Mouse (Mus musculus): ENCODE results near the gene Psmd13. TPM values are rescaled to one million over a fixed set of nuclear protein-coding genes. Genes with fewer than 3 reads are reported as not detected.

Gene Psmd13
- polyA plus RNA-seq, 1 experiment from 2014 or later: 242 TPM

- Histone ChIP-seq H3K36me3 (ENCODE audit: control insufficient read depth, insufficient read depth, low read length) (peaks cover 5% of the 10 kb centered on the region), H3K4me3 (ENCODE audit: low read depth, low read length) (no peak overlapping the region), H3K9me3 (ENCODE audit: control insufficient read depth, low read length) (no peaks in the 10 kb centered on the region), H3K27me3 (ENCODE audit: control insufficient read depth, insufficient read depth, low read length) (no peaks in the 10 kb centered on the region), H3K27ac (ENCODE audit: low read depth, low read length) (no peak overlapping the region), H3K4me2 (ENCODE audit: low read depth, low read length, severe bottlenecking) (no peak overlapping the region), H3K9ac (ENCODE audit: low read length) (no peak overlapping the region), H3K4me1 (replicated peaks; ENCODE audit: control insufficient read depth, insufficient read depth, low read length) (peaks cover 15% of the 10 kb centered on the region)
- DNase-seq (ENCODE audit: low spot score): peak; percentile 44
- ATAC-seq (replicated peaks; ENCODE audit: low FRiP score): no peak
- 95% methylated on average over 18 of the region's 18 CpGs for WGBS
These were observed 27.3 kb upstream of the Psmd13 start for GRCm38 (mm10) chr7:140854483-140854882.

GRCm38 (mm10) chr7:140855181-140855580 is 26.6 kb upstream of the Psmd13 start:
- Histone ChIP-seq H3K27ac (ENCODE audit: low read depth, low read length) (no peak overlapping the region), H3K4me3 (ENCODE audit: low read depth, low read length) (peak overlapping the region; percentile 79), H3K4me2 (ENCODE audit: low read depth, low read length, severe bottlenecking) (peak overlapping the region; percentile 98), H3K4me1 (replicated peaks; ENCODE audit: control insufficient read depth, insufficient read depth, low read length) (peaks cover 15% of the 10 kb centered on the region), H3K9me3 (ENCODE audit: control insufficient read depth, low read length) (no peaks in the 10 kb centered on the region), H3K9ac (ENCODE audit: low read length) (peak overlapping the region; percentile 87; the same call in 1 of the 2 replicates), H3K27me3 (ENCODE audit: control insufficient read depth, insufficient read depth, low read length) (no peaks in the 10 kb centered on the region), H3K36me3 (ENCODE audit: control insufficient read depth, insufficient read depth, low read length) (peaks cover 5% of the 10 kb centered on the region)
- 80% methylated on average over 9 of the region's 9 CpGs for WGBS
- ATAC-seq (replicated peaks; ENCODE audit: low FRiP score): no peak
- DNase-seq (ENCODE audit: low spot score): no peak

GRCm38 (mm10) chr7:140855860-140856784 is 25.6 kb upstream of the Psmd13 start, which contains the start of gene Gm45785:
Gene Gm45785 (minus strand): TSS chr7:140856331.
- Histone ChIP-seq H3K27ac (ENCODE audit: low read depth, low read length) (peak within 1 kb of the TSS; percentile 82), H3K36me3 (ENCODE audit: control insufficient read depth, insufficient read depth, low read length) (peaks cover 5% of the 10 kb centered on the region), H3K4me2 (ENCODE audit: low read depth, low read length, severe bottlenecking) (peak within 1 kb of the TSS; percentile 98), H3K4me3 (ENCODE audit: low read depth, low read length) (peak within 1 kb of the TSS; percentile 79), H3K9ac (ENCODE audit: low read length) (peak within 1 kb of the TSS; percentile 87), H3K27me3 (ENCODE audit: control insufficient read depth, insufficient read depth, low read length) (no peaks in the 10 kb centered on the region), H3K9me3 (ENCODE audit: control insufficient read depth, low read length) (no peaks in the 10 kb centered on the region), H3K4me1 (replicated peaks; ENCODE audit: control insufficient read depth, insufficient read depth, low read length) (peaks cover 15% of the 10 kb centered on the region)
- DNase-seq (ENCODE audit: low spot score): peak; percentile 89
- WGBS: 2% methylated on average over 51 of the region's 51 CpGs
- ATAC-seq (replicated peaks; ENCODE audit: low FRiP score): peak; percentile 83

GRCm38 (mm10) chr7:140856785-140857549 is 24.8 kb upstream of the Psmd13 start, which contains the start of gene Ric8a:
Gene Ric8a (plus strand): TSS chr7:140856957.
- Histone ChIP-seq H3K27me3 (ENCODE audit: control insufficient read depth, insufficient read depth, low read length) (no peaks in the 10 kb centered on the region), H3K27ac (ENCODE audit: low read depth, low read length) (peak within 1 kb of the TSS; percentile 82), H3K36me3 (ENCODE audit: control insufficient read depth, insufficient read depth, low read length) (peaks cover 5% of the 10 kb centered on the region), H3K4me2 (ENCODE audit: low read depth, low read length, severe bottlenecking) (peak within 1 kb of the TSS; percentile 98), H3K9me3 (ENCODE audit: control insufficient read depth, low read length) (no peaks in the 10 kb centered on the region), H3K9ac (ENCODE audit: low read length) (peak within 1 kb of the TSS; percentile 87), H3K4me1 (replicated peaks; ENCODE audit: control insufficient read depth, insufficient read depth, low read length) (peaks cover 15% of the 10 kb centered on the region), H3K4me3 (ENCODE audit: low read depth, low read length) (peak within 1 kb of the TSS; percentile 79)
- under 1% methylated on average over 50 of the region's 50 CpGs for WGBS
- DNase-seq (ENCODE audit: low spot score) (peak; percentile 90), ATAC-seq (replicated peaks; ENCODE audit: low FRiP score) (peak; percentile 76)

- H3K4me1 ChIP-seq (replicated peaks; ENCODE audit: control insufficient read depth, insufficient read depth, low read length): peaks cover 15% of the 10 kb centered on the region
- H3K9ac ChIP-seq (ENCODE audit: low read length): peak within 1 kb of the TSS; percentile 87
- no peaks in the 10 kb centered on the region for H3K27me3 ChIP-seq (ENCODE audit: control insufficient read depth, insufficient read depth, low read length)
- DNase-seq (ENCODE audit: low spot score): peak; percentile 53
- no peaks in the 10 kb centered on the region for H3K9me3 ChIP-seq (ENCODE audit: control insufficient read depth, low read length)
- WGBS: 41% methylated on average over 40 of the region's 40 CpGs
- H3K4me2 ChIP-seq (ENCODE audit: low read depth, low read length, severe bottlenecking): peak within 1 kb of the TSS; percentile 98
- H3K4me3 ChIP-seq (ENCODE audit: low read depth, low read length): peak within 1 kb of the TSS; percentile 79
- ATAC-seq (replicated peaks; ENCODE audit: low FRiP score): peak; percentile 34
- H3K36me3 ChIP-seq (ENCODE audit: control insufficient read depth, insufficient read depth, low read length): peaks cover 7% of the 10 kb centered on the region
- peak within 1 kb of the TSS; percentile 82 for H3K27ac ChIP-seq (ENCODE audit: low read depth, low read length)
These were observed 23.9 kb upstream of the Psmd13 start, which contains the start of gene Bet1l for GRCm38 (mm10) chr7:140857550-140858505. Gene Bet1l (minus strand): TSS chr7:140857577.

- H3K27me3 ChIP-seq (ENCODE audit: control insufficient read depth, insufficient read depth, low read length): no peaks in the 10 kb centered on the region
- no peak overlapping the region for H3K4me2 ChIP-seq (ENCODE audit: low read depth, low read length, severe bottlenecking)
- DNase-seq (ENCODE audit: low spot score) (no peak), ATAC-seq (replicated peaks; ENCODE audit: low FRiP score) (no peak)
- H3K27ac ChIP-seq (ENCODE audit: low read depth, low read length): no peak overlapping the region
- peaks cover 6% of the 10 kb centered on the region for H3K36me3 ChIP-seq (ENCODE audit: control insufficient read depth, insufficient read depth, low read length)
- peaks cover 15% of the 10 kb centered on the region for H3K4me1 ChIP-seq (replicated peaks; ENCODE audit: control insufficient read depth, insufficient read depth, low read length)
- H3K9ac ChIP-seq (ENCODE audit: low read length): no peak overlapping the region
- no peak overlapping the region for H3K4me3 ChIP-seq (ENCODE audit: low read depth, low read length)
- WGBS: 96% methylated on average over 8 of the region's 8 CpGs
- H3K9me3 ChIP-seq (ENCODE audit: control insufficient read depth, low read length): no peaks in the 10 kb centered on the region
These were observed 23.0 kb upstream of the Psmd13 start for GRCm38 (mm10) chr7:140858746-140859145.

- H3K9me3 ChIP-seq (ENCODE audit: control insufficient read depth, low read length): no peaks in the 10 kb centered on the region
- DNase-seq (ENCODE audit: low spot score) (no peak), ATAC-seq (replicated peaks; ENCODE audit: low FRiP score) (no peak)
- no peak overlapping the region for H3K4me3 ChIP-seq (ENCODE audit: low read depth, low read length)
- H3K4me1 ChIP-seq (replicated peaks; ENCODE audit: control insufficient read depth, insufficient read depth, low read length): peaks cover 15% of the 10 kb centered on the region
- no peaks in the 10 kb centered on the region for H3K27me3 ChIP-seq (ENCODE audit: control insufficient read depth, insufficient read depth, low read length)
- H3K36me3 ChIP-seq (ENCODE audit: control insufficient read depth, insufficient read depth, low read length): peaks cover 6% of the 10 kb centered on the region
- H3K4me2 ChIP-seq (ENCODE audit: low read depth, low read length, severe bottlenecking): no peak overlapping the region
- H3K27ac ChIP-seq (ENCODE audit: low read depth, low read length): no peak overlapping the region
- 87% methylated on average over 6 of the region's 6 CpGs for WGBS
- H3K9ac ChIP-seq (ENCODE audit: low read length): no peak overlapping the region
These were observed 21.8 kb upstream of the Psmd13 start for GRCm38 (mm10) chr7:140859997-140860396.

Data from forebrain, embryonic 11.5 days (tissue).